Mouse (Mus musculus): ENCODE data around the gene Usp24. TPM values are rescaled to one million over a fixed set of nuclear protein-coding genes. Genes with fewer than 3 reads are reported as not detected.
A peak's percentile ranks its signal among the peaks of the same experiment; 100 is the strongest.

Usp24 gene
- polyA plus RNA-seq, 1 experiment from 2014 or later, result 8.7 TPM

DNA sequence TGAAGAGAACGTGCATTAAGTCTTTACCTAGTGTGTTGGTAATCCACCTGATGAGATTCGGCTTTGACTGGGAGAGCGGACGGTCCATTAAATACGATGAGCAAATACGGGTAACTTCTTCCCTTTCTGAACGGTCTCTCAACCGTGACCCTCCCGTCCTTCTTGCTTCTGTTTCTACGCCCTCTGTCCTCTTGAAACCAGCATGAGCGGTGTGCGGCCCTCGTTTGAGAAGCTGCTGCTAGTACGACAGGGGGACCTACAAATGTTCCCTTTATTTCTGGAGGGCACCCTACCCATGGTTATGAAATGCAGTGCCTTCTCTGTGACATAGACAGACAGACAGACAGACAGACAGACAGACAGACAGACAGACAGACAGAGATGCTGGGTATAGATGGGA lies 93.6 kb downstream of the Usp24 start:
- no peaks in the 10 kb centered on the region for H3K4me1 ChIP-seq
- H3K27me3 ChIP-seq (ENCODE audit: insufficient read depth, poor library complexity, severe bottlenecking), result no peaks in the 10 kb centered on the region
- no peak overlapping the region for H3K27ac ChIP-seq
- peaks cover 97% of the 10 kb centered on the region for H3K36me3 ChIP-seq
- peak; percentile 68 for DNase-seq (ENCODE audit: low spot score)
- H3K4me3 ChIP-seq, result no peak overlapping the region
- no peaks in the 10 kb centered on the region for H3K9me3 ChIP-seq
- 96% methylated on average over 14 of the region's 14 CpGs for WGBS

DNA sequence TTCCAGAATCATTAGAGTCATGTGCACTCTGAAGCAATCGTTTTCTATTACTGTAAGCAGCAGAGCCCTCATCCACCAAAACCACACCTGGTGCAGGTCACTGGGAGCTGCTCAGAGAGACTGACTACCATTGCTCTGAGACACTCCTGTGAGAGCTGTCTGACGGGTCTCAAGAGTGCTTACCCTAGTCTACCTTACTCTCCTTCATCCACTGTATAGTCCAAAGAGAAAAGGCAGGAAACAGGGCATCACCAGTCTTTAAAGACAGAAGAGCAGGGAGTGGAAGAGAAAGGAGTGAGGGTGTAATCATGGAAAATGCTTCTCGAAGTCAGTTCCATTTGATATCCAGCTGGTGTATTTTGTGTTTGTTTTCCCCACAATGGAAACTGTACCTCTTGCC lies 103.2 kb downstream of the Usp24 start:
- Histone ChIP-seq H3K27me3 (ENCODE audit: insufficient read depth, poor library complexity, severe bottlenecking) (no peaks in the 10 kb centered on the region), H3K4me1 (no peaks in the 10 kb centered on the region), H3K27ac (no peak overlapping the region), H3K36me3 (peaks cover 85% of the 10 kb centered on the region), H3K9me3 (no peaks in the 10 kb centered on the region), H3K4me3 (no peak overlapping the region)
- 87% methylated on average over 3 of the region's 3 CpGs for WGBS
- DNase-seq (ENCODE audit: low spot score), result peak; percentile 51

DNA sequence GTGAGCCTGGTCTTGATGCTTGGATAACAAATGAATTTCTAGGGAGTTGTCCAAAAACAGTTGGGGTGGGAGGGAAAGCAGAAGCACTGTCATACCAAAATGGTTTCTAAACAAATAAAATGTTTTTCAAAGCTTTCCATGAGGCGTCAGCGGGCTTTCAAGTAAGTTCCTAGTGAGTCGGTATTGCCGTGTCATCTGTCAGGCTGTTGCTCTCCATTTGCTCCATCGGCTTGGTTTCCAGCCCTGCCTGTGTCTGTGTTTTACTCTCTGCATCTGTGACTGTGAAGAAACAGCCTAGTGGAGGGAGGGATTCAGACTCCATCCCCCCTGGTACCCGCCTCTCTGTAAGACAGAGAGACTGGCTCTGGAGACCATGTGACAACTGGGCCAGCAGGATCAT lies 103.8 kb downstream of the Usp24 start:
- H3K4me1 ChIP-seq, result no peaks in the 10 kb centered on the region
- H3K27ac ChIP-seq, result no peak overlapping the region
- H3K4me3 ChIP-seq, result no peak overlapping the region
- DNase-seq (ENCODE audit: low spot score), result peak; percentile 72
- no peaks in the 10 kb centered on the region for H3K27me3 ChIP-seq (ENCODE audit: insufficient read depth, poor library complexity, severe bottlenecking)
- H3K36me3 ChIP-seq, result peaks cover 85% of the 10 kb centered on the region
- no peaks in the 10 kb centered on the region for H3K9me3 ChIP-seq
- WGBS, result 88% methylated on average over 6 of the region's 6 CpGs

DNA sequence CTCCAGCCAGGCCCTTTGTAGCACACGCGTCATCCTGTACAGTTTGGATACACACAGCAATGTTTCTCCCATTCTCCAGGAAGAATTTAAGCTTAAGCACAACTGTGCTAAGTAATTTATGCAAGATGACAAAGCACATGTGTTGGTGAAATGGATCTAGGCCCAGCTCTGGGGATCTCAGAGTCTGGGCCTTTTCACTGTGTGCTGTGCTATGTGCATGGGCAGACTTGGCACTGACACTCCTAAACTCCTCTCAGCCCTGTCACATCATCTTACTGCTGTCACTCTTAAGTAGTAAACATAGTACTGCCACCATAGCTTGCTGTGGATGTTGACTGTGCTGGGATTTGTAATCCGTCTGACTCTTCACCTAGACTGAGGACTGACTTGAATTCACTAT lies 106.6 kb downstream of the Usp24 start:
- 98% methylated on average over 3 of the region's 3 CpGs for WGBS
- peaks cover 82% of the 10 kb centered on the region for H3K36me3 ChIP-seq
- no peaks in the 10 kb centered on the region for H3K9me3 ChIP-seq
- H3K4me1 ChIP-seq, result no peaks in the 10 kb centered on the region
- no peak overlapping the region for H3K27ac ChIP-seq
- no peak overlapping the region for H3K4me3 ChIP-seq
- peak; percentile 61 for DNase-seq (ENCODE audit: low spot score)
- H3K27me3 ChIP-seq (ENCODE audit: insufficient read depth, poor library complexity, severe bottlenecking), result no peaks in the 10 kb centered on the region

DNA sequence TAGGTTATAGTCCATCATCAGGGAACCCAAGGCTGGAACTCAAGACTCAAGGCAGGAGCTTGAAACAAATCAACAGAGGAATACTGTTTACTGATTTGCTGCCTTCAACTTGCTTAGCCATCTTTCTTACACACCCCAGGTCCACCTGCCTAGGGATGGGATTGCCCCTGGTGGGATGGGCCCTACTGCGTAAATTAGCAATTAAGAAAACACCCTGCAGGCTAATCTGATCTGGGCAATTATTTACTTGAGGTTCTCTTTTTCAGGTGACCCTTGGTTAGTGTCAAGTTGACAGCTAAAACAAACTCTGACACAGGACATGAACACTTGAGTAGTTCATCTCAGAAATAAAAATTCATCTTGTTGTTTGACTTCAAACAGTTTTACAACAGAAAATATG lies 108.5 kb downstream of the Usp24 start:
- H3K27ac ChIP-seq, result no peak overlapping the region
- no peak overlapping the region for H3K4me3 ChIP-seq

DNA sequence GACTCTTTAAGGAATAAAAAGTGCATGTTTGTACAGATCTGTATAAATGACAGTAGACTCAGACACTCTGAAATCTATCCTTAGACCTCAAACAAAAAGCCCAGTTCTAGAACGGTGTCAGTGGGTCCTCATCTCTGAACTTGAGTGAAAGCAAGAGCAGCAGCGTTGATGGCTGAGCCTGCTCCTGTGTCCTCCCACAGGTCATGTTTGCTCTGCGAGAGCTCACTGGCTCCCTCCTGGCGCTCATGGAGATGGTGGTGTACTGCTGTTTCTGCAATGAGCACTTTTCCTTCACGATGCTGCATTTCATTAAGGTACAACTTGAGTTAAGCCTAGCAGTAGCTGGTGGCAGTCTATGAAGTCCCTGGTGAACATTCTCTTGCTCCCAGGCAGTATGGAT lies 110.3 kb downstream of the Usp24 start:
- Histone ChIP-seq H3K4me1 (no peaks in the 10 kb centered on the region), H3K9me3 (no peaks in the 10 kb centered on the region), H3K27ac (no peak overlapping the region), H3K27me3 (ENCODE audit: insufficient read depth, poor library complexity, severe bottlenecking) (no peaks in the 10 kb centered on the region), H3K4me3 (no peak overlapping the region), H3K36me3 (peaks cover 78% of the 10 kb centered on the region)
- WGBS, result 69% methylated on average over 5 of the region's 5 CpGs
- DNase-seq (ENCODE audit: low spot score), result peak; percentile 73

More for the DNA sequence above, 108.5 kb downstream of the Usp24 start:
- H3K27me3 ChIP-seq (ENCODE audit: insufficient read depth, poor library complexity, severe bottlenecking), result no peaks in the 10 kb centered on the region
- H3K9me3 ChIP-seq, result no peaks in the 10 kb centered on the region
- 84% methylated on average over 1 of the region's 1 CpGs for WGBS
- peak; percentile 22 for DNase-seq (ENCODE audit: low spot score)
- H3K36me3 ChIP-seq, result peaks cover 82% of the 10 kb centered on the region
- no peaks in the 10 kb centered on the region for H3K4me1 ChIP-seq

DNA sequence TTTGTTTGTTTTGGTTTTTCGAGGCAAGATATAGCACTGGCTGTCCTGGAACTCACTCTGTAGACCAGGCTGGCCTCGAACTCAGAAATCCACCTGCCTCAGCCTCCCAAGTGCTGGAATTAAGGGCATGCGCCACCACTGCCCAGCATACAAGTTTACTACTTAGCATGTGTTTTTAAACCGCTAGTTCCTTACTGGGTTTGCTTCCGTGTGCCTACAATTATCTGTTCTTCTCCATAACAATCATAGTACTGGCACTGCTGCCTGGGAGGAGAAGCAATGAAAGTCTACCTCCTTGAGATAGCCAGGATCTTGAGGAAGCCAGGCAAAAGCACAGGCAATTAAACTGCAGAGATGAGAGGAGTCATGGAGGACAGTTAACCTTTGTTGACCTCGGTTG lies 112.6 kb downstream of the Usp24 start:
- H3K4me3 ChIP-seq, result no peak overlapping the region
- no peaks in the 10 kb centered on the region for H3K9me3 ChIP-seq
- peak; percentile 58 for DNase-seq (ENCODE audit: low spot score)
- 86% methylated on average over 6 of the region's 6 CpGs for WGBS
- H3K27me3 ChIP-seq (ENCODE audit: insufficient read depth, poor library complexity, severe bottlenecking), result no peaks in the 10 kb centered on the region
- H3K27ac ChIP-seq, result no peak overlapping the region
- no peaks in the 10 kb centered on the region for H3K4me1 ChIP-seq
- peaks cover 84% of the 10 kb centered on the region for H3K36me3 ChIP-seq

DNA sequence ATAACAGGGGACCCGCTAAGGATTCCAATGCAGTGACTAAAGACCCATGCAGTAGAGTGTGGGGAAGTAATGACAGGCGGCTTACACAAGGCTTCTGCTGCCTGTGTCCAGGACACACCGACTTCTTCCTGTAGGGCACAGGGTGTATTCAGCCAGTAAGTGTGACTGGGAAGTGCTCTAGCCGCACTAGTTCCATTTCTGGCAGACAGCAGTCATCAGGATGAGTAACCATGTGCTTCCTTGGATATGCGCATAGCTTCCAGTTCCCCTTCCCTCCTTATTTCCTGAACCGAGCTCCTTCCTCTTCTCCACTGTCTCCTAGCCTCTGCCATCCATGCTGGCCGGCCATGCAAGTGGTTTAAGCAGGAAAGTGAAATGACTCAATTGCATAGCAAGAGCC lies 113.1 kb downstream of the Usp24 start:
- H3K4me1 ChIP-seq, result no peaks in the 10 kb centered on the region
- 79% methylated on average over 7 of the region's 7 CpGs for WGBS
- H3K36me3 ChIP-seq, result peaks cover 87% of the 10 kb centered on the region

DNA sequence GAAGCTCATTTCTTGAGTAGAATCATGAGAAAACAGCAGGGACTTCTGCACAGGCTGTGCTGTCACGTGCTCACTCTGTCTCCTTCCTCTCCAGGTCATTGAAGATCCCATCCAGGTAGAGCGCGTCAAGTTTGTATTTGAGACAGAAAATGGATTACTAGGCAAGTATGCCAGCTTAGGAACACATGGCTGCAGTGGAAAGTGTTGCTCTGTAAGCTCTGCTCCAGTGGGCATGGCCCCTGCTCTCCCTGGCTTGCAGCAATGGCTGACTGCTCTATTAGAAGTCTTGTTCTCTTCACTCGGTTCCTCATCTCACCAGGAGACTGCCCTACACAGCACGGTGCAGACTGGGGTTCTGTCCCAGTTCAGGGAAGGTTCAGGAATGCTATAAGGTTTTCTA lies 114.4 kb downstream of the Usp24 start:
- DNase-seq (ENCODE audit: low spot score), result peak; percentile 57
- H3K27me3 ChIP-seq (ENCODE audit: insufficient read depth, poor library complexity, severe bottlenecking), result no peaks in the 10 kb centered on the region
- no peaks in the 10 kb centered on the region for H3K4me1 ChIP-seq
- H3K9me3 ChIP-seq, result no peaks in the 10 kb centered on the region
- no peak overlapping the region for H3K4me3 ChIP-seq
- 90% methylated on average over 5 of the region's 5 CpGs for WGBS
- H3K36me3 ChIP-seq, result peaks cover 86% of the 10 kb centered on the region
- H3K27ac ChIP-seq, result no peak overlapping the region

More for the DNA sequence above, 113.1 kb downstream of the Usp24 start:
- DNase-seq (ENCODE audit: low spot score), result peak; percentile 71
- Histone ChIP-seq H3K27me3 (ENCODE audit: insufficient read depth, poor library complexity, severe bottlenecking) (no peaks in the 10 kb centered on the region), H3K4me3 (no peak overlapping the region), H3K27ac (no peak overlapping the region), H3K9me3 (no peaks in the 10 kb centered on the region)

DNA sequence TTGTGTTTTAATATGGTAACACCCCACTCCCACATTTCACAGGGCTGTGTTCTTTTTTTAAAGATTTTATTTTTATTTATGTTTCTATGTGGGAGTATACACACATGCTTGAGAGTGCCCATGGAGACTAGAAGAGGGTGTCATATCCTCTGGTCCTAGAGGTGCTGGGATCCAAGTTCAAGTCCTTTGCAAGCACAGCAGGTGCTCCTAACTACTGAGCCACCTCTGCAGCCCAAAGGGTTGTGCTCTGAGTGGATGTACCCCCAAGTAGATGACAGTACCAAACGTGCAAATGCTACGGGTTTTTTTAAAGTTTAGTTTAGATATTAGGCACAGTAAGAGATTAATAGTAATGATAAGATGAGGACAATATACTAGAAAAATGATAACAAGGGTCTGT lies 119.4 kb downstream of the Usp24 start:
- WGBS, result 90% methylated on average over 2 of the region's 2 CpGs
- peak; percentile 2 for DNase-seq (ENCODE audit: low spot score)
- H3K4me1 ChIP-seq, result no peaks in the 10 kb centered on the region

DNA sequence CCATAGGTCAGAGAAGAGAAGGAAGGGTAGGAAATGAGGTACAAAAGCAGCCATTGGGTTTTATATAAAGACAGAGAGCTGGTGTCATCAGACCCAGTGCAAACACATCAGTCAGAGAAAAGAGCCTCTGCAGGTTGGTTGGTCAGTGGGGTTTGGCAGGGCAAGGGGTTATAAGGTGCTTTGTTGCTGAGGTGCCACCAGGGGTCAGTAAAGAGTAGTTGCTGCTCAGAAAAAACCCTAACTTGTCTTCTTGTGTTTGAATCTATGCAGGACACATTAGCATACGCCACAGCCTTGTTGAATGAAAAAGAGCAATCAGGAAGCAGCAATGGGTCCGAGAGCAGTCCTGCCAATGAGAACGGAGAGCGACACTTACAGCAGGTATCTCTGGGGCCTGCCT lies 120.5 kb downstream of the Usp24 start:
- no peak overlapping the region for H3K4me3 ChIP-seq
- H3K27ac ChIP-seq, result no peak overlapping the region
- H3K9me3 ChIP-seq, result no peaks in the 10 kb centered on the region
- H3K27me3 ChIP-seq (ENCODE audit: insufficient read depth, poor library complexity, severe bottlenecking), result no peaks in the 10 kb centered on the region
- no peak for DNase-seq (ENCODE audit: low spot score)
- 69% methylated on average over 4 of the region's 4 CpGs for WGBS
- H3K4me1 ChIP-seq, result no peaks in the 10 kb centered on the region
- peaks cover 90% of the 10 kb centered on the region for H3K36me3 ChIP-seq

More for the DNA sequence above, 119.4 kb downstream of the Usp24 start:
- Histone ChIP-seq H3K36me3 (peaks cover 90% of the 10 kb centered on the region), H3K27me3 (ENCODE audit: insufficient read depth, poor library complexity, severe bottlenecking) (no peaks in the 10 kb centered on the region), H3K27ac (no peak overlapping the region), H3K9me3 (no peaks in the 10 kb centered on the region), H3K4me3 (no peak overlapping the region)

DNA sequence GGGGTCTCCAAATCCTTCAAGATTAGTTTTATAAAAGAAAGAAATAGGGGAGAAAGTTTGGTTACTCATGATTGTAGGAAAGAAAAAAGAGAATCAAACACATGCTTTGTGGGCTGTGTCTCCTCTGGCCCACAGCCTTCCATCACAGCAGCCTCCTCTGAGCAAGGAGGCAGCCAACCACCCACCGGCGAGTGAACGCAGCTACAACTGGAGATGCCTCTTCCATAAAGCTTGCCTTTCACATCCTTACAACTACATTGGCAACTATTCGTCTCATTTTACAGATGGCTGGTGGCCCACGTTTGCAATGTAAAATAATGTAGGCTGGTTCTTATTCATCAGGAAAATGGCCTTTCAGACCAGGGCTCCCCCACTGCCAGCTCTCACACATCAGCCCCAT lies 121.2 kb downstream of the Usp24 start:
- Histone ChIP-seq H3K4me3 (no peak overlapping the region), H3K9me3 (no peaks in the 10 kb centered on the region), H3K27me3 (ENCODE audit: insufficient read depth, poor library complexity, severe bottlenecking) (no peaks in the 10 kb centered on the region), H3K27ac (no peak overlapping the region), H3K36me3 (peaks cover 89% of the 10 kb centered on the region), H3K4me1 (no peaks in the 10 kb centered on the region)
- WGBS, result 92% methylated on average over 5 of the region's 5 CpGs
- no peak for DNase-seq (ENCODE audit: low spot score)

DNA sequence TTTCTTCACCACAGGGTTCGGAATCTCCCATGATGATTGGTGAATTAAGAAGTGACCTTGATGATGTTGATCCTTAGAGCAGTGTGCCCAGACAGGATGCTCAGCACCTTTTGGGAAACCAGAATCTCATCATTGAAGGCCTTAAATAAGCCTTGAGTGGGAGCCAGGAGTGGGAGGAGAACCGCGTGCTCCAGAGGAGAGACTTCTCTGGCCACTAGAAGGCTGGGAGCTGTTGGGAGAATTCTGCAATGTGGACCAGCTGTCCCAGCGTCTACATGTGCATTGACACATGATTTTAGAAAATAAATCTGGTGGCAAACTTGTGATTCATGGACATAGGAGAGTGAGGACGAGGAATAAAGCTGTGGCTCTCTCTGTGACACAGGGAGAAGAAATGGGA lies 122.8 kb downstream of the Usp24 start:
- 90% methylated on average over 5 of the region's 5 CpGs for WGBS
- Histone ChIP-seq H3K27me3 (ENCODE audit: insufficient read depth, poor library complexity, severe bottlenecking) (no peaks in the 10 kb centered on the region), H3K4me3 (no peak overlapping the region), H3K4me1 (no peaks in the 10 kb centered on the region), H3K9me3 (no peaks in the 10 kb centered on the region), H3K27ac (no peak overlapping the region), H3K36me3 (peaks cover 78% of the 10 kb centered on the region)
- DNase-seq (ENCODE audit: low spot score), result no peak

DNA sequence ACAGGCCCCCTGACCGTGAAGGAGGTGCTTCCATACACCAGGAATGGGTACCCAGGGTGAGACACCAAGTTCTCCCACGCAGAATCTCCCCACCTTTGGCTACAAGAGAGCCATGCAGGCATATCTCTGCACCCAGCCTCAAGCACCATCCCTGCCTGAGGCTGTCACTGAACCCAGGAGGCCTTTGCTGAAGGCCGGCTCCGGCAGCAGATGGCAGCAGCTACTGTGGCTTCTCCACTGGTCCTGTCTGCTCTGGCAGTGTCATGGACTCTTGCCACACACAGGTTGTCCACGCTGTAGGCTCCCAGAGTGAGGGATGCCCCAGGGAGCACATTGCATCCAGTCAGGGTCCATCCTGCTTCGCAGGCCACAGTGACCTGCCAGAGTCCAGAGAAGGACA lies 127.2 kb downstream of the Usp24 start:
- Histone ChIP-seq H3K4me3 (no peak overlapping the region), H3K36me3 (peaks cover 35% of the 10 kb centered on the region), H3K27ac (no peak overlapping the region), H3K4me1 (0 out of 2 replicates have a peak, but pooled peaks cover 4% of the 10 kb centered on the region), H3K9me3 (no peaks in the 10 kb centered on the region), H3K27me3 (ENCODE audit: insufficient read depth, poor library complexity, severe bottlenecking) (no peaks in the 10 kb centered on the region)
- DNase-seq (ENCODE audit: low spot score), result no peak
- WGBS, result 84% methylated on average over 6 of the region's 6 CpGs

All from heart, embryonic 10.5 days (tissue).